Mouse (Mus musculus): Measurements from ENCODE around the gene Ccl12. TPM values are rescaled to one million over a fixed set of nuclear protein-coding genes. Genes with fewer than 3 reads are reported as not detected.

Gene Ccl12
- total RNA-seq, 2 experiments from 2014 or later: not detected

DNA sequence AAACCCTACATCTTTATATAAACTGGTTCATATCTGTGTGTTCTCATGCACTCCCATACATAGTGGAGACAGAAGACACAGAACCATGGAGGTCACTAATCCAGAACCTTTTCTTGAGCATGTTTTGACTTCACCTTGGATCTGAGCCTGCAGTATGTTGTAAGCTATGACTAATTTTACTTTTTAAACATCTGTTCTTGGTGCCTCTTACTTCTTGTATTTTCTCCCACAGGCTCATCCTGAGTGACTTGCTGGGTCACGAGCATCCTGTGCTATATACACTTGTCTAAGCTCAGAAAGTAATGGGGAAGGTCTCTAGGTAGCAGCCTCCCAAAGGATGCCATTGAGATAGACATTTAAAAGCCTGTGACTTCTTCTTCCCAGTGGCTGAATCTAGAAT is 31.3 kb downstream of the Ccl12 start:
- no peak for DNase-seq (ENCODE audit: low spot score in 2 of 2)
- intact Hi-C loops (cut with DNase I): no loop called here

GRCm38 (mm10) chr11:82136196-82136595 is 34.6 kb downstream of the Ccl12 start:
- DNase-seq (ENCODE audit: low spot score in 2 of 2): no peak
- intact Hi-C loops (cut with DNase I): no loop called here

- intact Hi-C loops (cut with DNase I): no loop called here
- no peak for DNase-seq (ENCODE audit: low spot score in 2 of 2)
These were observed 37.9 kb downstream of the Ccl12 start for GRCm38 (mm10) chr11:82139492-82140094.

Other genes with a start within 250 kb of the Ccl12 start
- gene 5530401A14Rik, start 241.2 kb upstream of the Ccl12 start, total RNA-seq (2021): under 1 TPM; 0.09 TPM
- 10 to 100 TPM; 78.0 to 80.2 TPM for gene Asic2, start 133.4 kb upstream of the Ccl12 start, total RNA-seq (2021)
- not detected for gene Ccl2, start 66.3 kb upstream of the Ccl12 start, total RNA-seq (2021)
- gene Gm17268, start 63.3 kb upstream of the Ccl12 start, total RNA-seq (2021): not detected
- not detected for gene Ccl7, start 56.1 kb upstream of the Ccl12 start, total RNA-seq (2021)
- under 1 TPM; 0.34 to 0.62 TPM for gene Ccl11, start 44.0 kb upstream of the Ccl12 start, total RNA-seq (2021)
- not detected for gene Ccl8, start 13.3 kb downstream of the Ccl12 start, total RNA-seq (2021)
- gene Ccl1, start 203.8 kb downstream of the Ccl12 start, total RNA-seq (2021): not detected

All from left cerebral cortex, postnatal 25 days (tissue).